ENCODE assay signal across 13 mouse cellular contexts in genomic region chr2:18856461-18856860, GRCm38 (mm10).
"Had no signal": no experiment of that assay in that cellular context is flagged by ENCODE, and none has a peak within 500 bp of the region (broad histone marks: within the 10 kb centered on the region; RNA-seq: fewer than 3 reads in every experiment).

No protein-coding gene starts in this region.

- H3K27ac ChIP-seq: layer of hippocampus, adult 2 months; limb, embryonic 13.5 days; liver, embryonic 14.5 days; neural tube, embryonic 13.5 days had no signal

- H3K4me2 ChIP-seq: limb, embryonic 13.5 days; neural tube, embryonic 13.5 days had no signal

- H3K9me3 ChIP-seq: limb, embryonic 13.5 days; neural tube, embryonic 13.5 days had no signal

- H3K9ac ChIP-seq: limb, embryonic 13.5 days; liver, embryonic 14.5 days; neural tube, embryonic 13.5 days had no signal

- H3K27me3 ChIP-seq: neural tube, embryonic 13.5 days had no signal

- DNase-seq: kidney, postnatal 10 days; kidney, postnatal 4 days; left cerebral cortex, postnatal 4 days; lung, adult 18-20 months; midbrain, embryonic 14.5 days; right cerebral cortex, adult 18-20 months; right cerebral cortex, postnatal 25 days; thymus, adult 18-20 months; thymus, postnatal 14 days had no signal

- H3K4me3 ChIP-seq: layer of hippocampus, adult 2 months; limb, embryonic 13.5 days; neural tube, embryonic 13.5 days had no signal
